Mouse (Mus musculus) hematopoietic stem cell, adult 5-6 weeks (primary cell): ENCODE measurements at regions not wholly inside any gene's neighbourhood (a gene's known extent, or its start where the extent isn't known, plus 50 kb on each side); places are given as distances from the start of the nearest gene placed in this dataset.
A peak's percentile ranks its signal among the peaks of the same experiment; 100 is the strongest.
"Not testable (repeated sequence)": the region's sequence is repeated elsewhere in the genome, so short reads cannot be mapped to it uniquely, and the experiment has no call there.

Experiments
- ATAC-seq, 2 experiments: fragments of 125-278 bp in 1 of 2; replicated peaks in 1 of 2; 2 replicates each; pipeline ENCODE4 v1.8.0; 2016 to 2017; ENCODE audit warnings: inconsistent platforms in 2 of 2, mild to moderate bottlenecking in 2 of 2, moderate number of reproducible peaks in 2 of 2, low read depth in 1 of 2, moderate TSS enrichment in 1 of 2; ENCODE audit not compliant: low FRiP score in 2 of 2, poor library complexity in 2 of 2, severe bottlenecking in 2 of 2, insufficient read depth in 1 of 2, low TSS enrichment in 1 of 2

- peak; percentile 74 to 77 for ATAC-seq
Observed at GRCm38 (mm10) chr8:113439088-113439487, 196.3 kb upstream of the Mon1b start.

- no peak for ATAC-seq
Observed at GRCm38 (mm10) chr8:113454022-113454421, 181.4 kb upstream of the Mon1b start.

GRCm38 (mm10) chr8:113464625-113465024, 170.8 kb upstream of the Mon1b start:
- no peak for ATAC-seq

- no peak for ATAC-seq
Observed at GRCm38 (mm10) chr8:113465156-113465555, 170.2 kb upstream of the Mon1b start.

GRCm38 (mm10) chr8:113466683-113467082, 168.7 kb upstream of the Mon1b start:
- peak; percentile 81 to 87 for ATAC-seq

GRCm38 (mm10) chr8:113489436-113490107, 145.8 kb upstream of the Mon1b start:
- ATAC-seq, result no peak

GRCm38 (mm10) chr8:113490891-113491290, 144.5 kb upstream of the Mon1b start:
- no peak for ATAC-seq

GRCm38 (mm10) chr8:113496896-113497295, 138.5 kb upstream of the Mon1b start:
- no peak for ATAC-seq

- no peak for ATAC-seq
Observed at GRCm38 (mm10) chr8:113502671-113503070, 132.7 kb upstream of the Mon1b start.

- ATAC-seq, result no peak
Observed at GRCm38 (mm10) chr8:113512856-113513255, 122.5 kb upstream of the Mon1b start.

GRCm38 (mm10) chr8:113513886-113514730, 121.3 kb upstream of the Mon1b start:
- no peak for ATAC-seq

GRCm38 (mm10) chr8:113514731-113515375, 120.5 kb upstream of the Mon1b start:
- ATAC-seq, result not testable (repeated sequence)

- ATAC-seq, result no peak
Observed at GRCm38 (mm10) chr8:113516176-113516575, 119.2 kb upstream of the Mon1b start.

GRCm38 (mm10) chr8:113517912-113518311, 117.5 kb upstream of the Mon1b start:
- no peak for ATAC-seq

GRCm38 (mm10) chr8:113523561-113523960, 111.8 kb upstream of the Mon1b start:
- ATAC-seq, result no peak

GRCm38 (mm10) chr8:113531116-113531665, 104.2 kb upstream of the Mon1b start:
- ATAC-seq, result no peak

- ATAC-seq, result no peak
Observed at GRCm38 (mm10) chr8:113532881-113533280, 102.5 kb upstream of the Mon1b start.

GRCm38 (mm10) chr8:113541437-113541836, 94.0 kb upstream of the Mon1b start:
- ATAC-seq, result no peak
